Mouse (Mus musculus) heart, adult 2 months (tissue): ENCODE results near the gene Trim66. TPM values are rescaled to one million over a fixed set of nuclear protein-coding genes. Genes with fewer than 3 reads are reported as not detected.
A peak's percentile ranks its signal among the peaks of the same experiment; 100 is the strongest.

Source experiments
- DNase-seq, 2 experiments: peaks; one replicate each; pipeline ENCODE4 v3.0.0; 2021
- H3K27ac ChIP-seq: fragments of 200-600 bp; 2 replicates; pipeline ENCODE4 v1.8.1; 2022
- H3K27me3 ChIP-seq: fragments of 200-500 bp; 2 replicates; pipeline ENCODE4 v1.6.1; 2012; ENCODE audit warnings: mild to moderate bottlenecking, low read length, inconsistent platforms, mixed read lengths; ENCODE audit not compliant: control insufficient read depth, insufficient read depth
- H3K36me3 ChIP-seq: fragments of 200-500 bp; 2 replicates; pipeline ENCODE4 v1.6.1; 2012; ENCODE audit warnings: low read length, inconsistent platforms; ENCODE audit not compliant: control insufficient read depth, insufficient read depth
- H3K4me1 ChIP-seq: fragments of 200-500 bp; 2 replicates; pipeline ENCODE4 v1.6.1; 2011; ENCODE audit warnings: low read length; ENCODE audit not compliant: control insufficient read depth, insufficient read depth
- H3K4me3 ChIP-seq: fragments of 200-600 bp; 2 replicates; pipeline ENCODE4 v1.8.1; 2022
- H3K79me2 ChIP-seq: fragments of 200-500 bp; replicated peaks from 2 replicates; pipeline ENCODE4 v1.6.1; 2012; ENCODE audit warnings: mild to moderate bottlenecking, inconsistent platforms, low read length, moderate library complexity, mixed read lengths; ENCODE audit not compliant: control insufficient read depth, insufficient read depth
- H3K9ac ChIP-seq: fragments of 200-500 bp; 2 replicates; pipeline ENCODE4 v1.6.1; 2012; ENCODE audit warnings: low read depth, mild to moderate bottlenecking, control low read depth, inconsistent platforms, low read length, mixed read lengths
- CTCF ChIP-seq: fragments of 200-600 bp; IDR thresholded peaks from 2 replicates; pipeline ENCODE4 v1.8.1; 2022; ENCODE audit warnings: antibody characterized with exemption, mild to moderate bottlenecking, moderate library complexity
- EP300 ChIP-seq: fragments of 200-500 bp; IDR thresholded peaks from 2 replicates; pipeline ENCODE4 v1.6.1; 2011; ENCODE audit warnings: low read depth, low read length, control low read depth; ENCODE audit not compliant: insufficient read depth
- POLR2A ChIP-seq: fragments of 200-500 bp; IDR thresholded peaks from 2 replicates; pipeline ENCODE4 v1.6.1; 2011; ENCODE audit warnings: mild to moderate bottlenecking, low read depth, low read length, control low read depth; ENCODE audit not compliant: insufficient read depth
- WGBS: fragments of 180-500 bp; shearing (Covaris S2); methylation state at CpG from one replicate; pipeline ENCODE4 v1.1.7; 2018; 5-methylcytosine and 5-hydroxymethylcytosine counted together
- intact Hi-C: fragments of 180-260 bp; cut with DNase I; formaldehyde crosslinking; loops from one replicate; pipeline ENCODE4 v1.15.1; 2025
- polyA plus RNA-seq: library from polyadenylated mRNA; depleted of rRNA; stranded (reverse); fragments of >200 nt; gene quantifications from 2 replicates; pipeline ENCODE4 v1.2.3, GENCODE M21; 2012
- total RNA-seq, 2 experiments: library from RNA; stranded (reverse); gene quantifications; 2 replicates each; pipeline ENCODE4 v1.2.3; 2021

The Trim66 gene
- total and polyA plus RNA-seq, 3 experiments = 0.14 to 0.21 TPM; not detected in 1

DNA sequence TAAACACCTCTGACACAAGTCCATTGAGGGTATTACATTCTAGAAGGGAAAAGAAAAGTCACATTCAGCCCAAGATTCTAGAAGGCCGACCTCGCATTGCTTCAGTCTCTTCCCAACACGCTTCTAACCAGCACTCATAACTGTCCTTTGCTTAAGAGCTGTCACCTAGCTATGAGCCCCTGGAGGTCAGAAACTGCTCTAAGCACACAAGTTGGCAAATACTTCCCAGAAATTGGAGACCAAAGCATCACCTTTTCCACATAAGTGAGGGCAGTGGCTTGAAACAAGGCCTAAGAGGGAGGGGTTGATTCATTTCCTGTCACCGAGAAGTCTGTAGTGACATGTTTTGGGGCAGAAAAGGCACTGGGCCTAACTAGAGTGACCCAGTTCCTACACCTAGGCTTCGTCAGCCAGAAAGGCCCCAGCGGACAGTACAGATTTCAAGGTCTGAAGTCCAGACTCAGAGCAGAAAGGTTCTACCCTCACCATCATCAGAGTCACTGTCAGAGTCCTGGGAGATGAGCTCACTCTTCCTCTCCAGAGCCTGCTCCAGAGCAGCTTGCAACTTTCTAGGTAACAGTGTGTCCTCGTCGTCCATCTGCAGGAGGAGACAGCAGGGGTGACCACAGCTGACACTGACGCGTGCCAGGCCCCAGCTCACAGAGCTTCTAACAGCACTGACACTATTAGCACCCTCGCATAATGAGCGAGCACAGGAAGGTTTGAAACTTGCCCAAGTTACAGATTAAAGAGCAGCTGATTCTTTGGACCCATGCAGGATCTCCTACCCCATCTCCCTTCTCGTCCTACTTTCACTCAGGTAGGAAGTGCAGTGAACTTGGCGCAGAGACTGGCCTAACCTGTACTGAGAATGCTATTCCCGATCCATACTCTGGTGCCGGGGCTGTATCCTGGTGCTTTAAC, 18.1 kb upstream of the Trim66 start:
- Histone ChIP-seq H3K36me3 (peaks cover 28% of the 10 kb centered on the region), H3K79me2 (no peaks in the 10 kb centered on the region; the same call in 1 of the 2 replicates), H3K4me1 (peaks cover 7% of the 10 kb centered on the region), H3K9ac (no peak overlapping the region), H3K4me3 (no peak overlapping the region), H3K27me3 (no peaks in the 10 kb centered on the region), H3K27ac (peak overlapping the region; percentile 11; the same call in 1 of the 2 replicates)
- no peak for TF ChIP-seq CTCF
- TF ChIP-seq EP300 = no peak
- intact Hi-C loops = loop anchor here (2.0 kb wide), 2 partner anchors 17 to 193 kb away; no protein-coding TSS in a partner anchor
- no peak for DNase-seq
- 55% methylated on average over 16 of the region's 16 CpGs for WGBS

GRCm38 (mm10) chr7:109524763-109525162, 16.8 kb upstream of the Trim66 start:
- Histone ChIP-seq H3K27ac (peak overlapping the region; percentile 5; the same call in 1 of the 2 replicates), H3K4me3 (no peak overlapping the region), H3K27me3 (no peaks in the 10 kb centered on the region), H3K36me3 (peaks cover 36% of the 10 kb centered on the region), H3K4me1 (peaks cover 11% of the 10 kb centered on the region), H3K9ac (no peak overlapping the region), H3K79me2 (no peaks in the 10 kb centered on the region; the same call in 1 of the 2 replicates)
- intact Hi-C loops = no loop called here
- TF ChIP-seq CTCF (no peak), POLR2A (no peak), EP300 (no peak)
- no peak for DNase-seq
- 80% methylated on average over 3 of the region's 3 CpGs for WGBS

- no peaks in the 10 kb centered on the region for H3K27me3 ChIP-seq
- H3K4me1 ChIP-seq = peaks cover 11% of the 10 kb centered on the region
- peaks cover 36% of the 10 kb centered on the region for H3K36me3 ChIP-seq
- no peak for DNase-seq
- intact Hi-C loops = no loop called here
- H3K79me2 ChIP-seq = no peaks in the 10 kb centered on the region; the same call in 1 of the 2 replicates
- TF ChIP-seq CTCF = no peak
- no peak for TF ChIP-seq POLR2A
- no peak for TF ChIP-seq EP300
- no peak overlapping the region for H3K4me3 ChIP-seq
- no peak overlapping the region; the same call in 1 of the 2 replicates for H3K27ac ChIP-seq
- H3K9ac ChIP-seq = no peak overlapping the region
Observed at GRCm38 (mm10) chr7:109524442-109524744, 16.5 kb upstream of the Trim66 start.

GRCm38 (mm10) chr7:109523741-109524441, 16.0 kb upstream of the Trim66 start:
- intact Hi-C loops = no loop called here
- Histone ChIP-seq H3K9ac (no peak overlapping the region), H3K4me3 (no peak overlapping the region), H3K27me3 (no peaks in the 10 kb centered on the region), H3K4me1 (peaks cover 11% of the 10 kb centered on the region), H3K27ac (no peak overlapping the region; the same call in 1 of the 2 replicates), H3K36me3 (peaks cover 36% of the 10 kb centered on the region), H3K79me2 (no peaks in the 10 kb centered on the region; the same call in 1 of the 2 replicates)
- 74% methylated on average over 6 of the region's 6 CpGs for WGBS
- TF ChIP-seq EP300 = no peak
- no peak for TF ChIP-seq POLR2A
- TF ChIP-seq CTCF = no peak
- no peak for DNase-seq

DNA sequence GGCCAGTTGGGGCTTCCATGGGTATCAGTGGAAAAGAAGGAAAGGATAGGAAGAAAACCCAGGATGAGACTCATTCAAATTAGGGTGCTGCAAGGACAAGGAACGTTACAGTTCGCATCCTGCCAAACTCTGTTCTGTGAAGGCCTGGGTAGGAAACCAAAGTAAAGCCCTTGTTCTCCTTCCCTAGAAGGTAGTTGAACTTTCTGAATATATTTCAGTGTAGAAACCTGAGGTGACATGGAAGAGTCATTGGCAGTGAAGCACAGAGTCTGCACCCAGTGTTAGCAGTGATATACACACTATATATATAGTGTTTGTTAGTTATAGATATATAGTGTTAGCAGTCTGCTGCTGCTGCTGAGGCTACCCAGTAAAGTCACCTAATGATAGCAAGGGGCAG, 15.4 kb upstream of the Trim66 start:
- intact Hi-C loops = no loop called here
- Histone ChIP-seq H3K36me3 (peaks cover 36% of the 10 kb centered on the region), H3K27ac (no peak overlapping the region), H3K4me1 (peaks cover 9% of the 10 kb centered on the region), H3K4me3 (no peak overlapping the region), H3K9ac (no peak overlapping the region), H3K79me2 (no peaks in the 10 kb centered on the region; the same call in 1 of the 2 replicates), H3K27me3 (no peaks in the 10 kb centered on the region)
- TF ChIP-seq EP300 = no peak
- no peak for TF ChIP-seq CTCF
- TF ChIP-seq POLR2A = no peak
- WGBS = 57% methylated on average over 2 of the region's 2 CpGs
- DNase-seq = no peak
